23 mouse cellular contexts compared by ENCODE assay signal in genomic region chr7:99786774-99787173, GRCm38 (mm10). TPM values are rescaled to one million over a fixed set of nuclear protein-coding genes. Genes with fewer than 3 reads are reported as not detected.
"Had no signal": no experiment of that assay in that cellular context is flagged by ENCODE, and none has a peak within 500 bp of the region (broad histone marks: within the 10 kb centered on the region; RNA-seq: fewer than 3 reads in every experiment).

No protein-coding gene starts in this region.

- ATAC-seq: liver, postnatal 0 days; midbrain, embryonic 13.5 days had no signal

- H3K4me1 ChIP-seq: liver, embryonic 13.5 days; liver, embryonic 15.5 days; stomach, embryonic 15.5 days had no signal

- H3K4me3 ChIP-seq: liver, embryonic 13.5 days; liver, embryonic 15.5 days; lung, embryonic 15.5 days; megakaryocyte, embryonic 14.5 days; midbrain, embryonic 13.5 days; midbrain, embryonic 15.5 days; stomach, embryonic 15.5 days had no signal

- DNase-seq: liver, embryonic 13.5 days; liver, postnatal 0 days; lung, postnatal 14 days; lung, postnatal 36 days; right cerebral cortex, postnatal 14 days; thymus, adult 2 months; thymus, postnatal 25 days; thymus, postnatal 4 days had no signal

- H3K4me2 ChIP-seq: liver, embryonic 13.5 days; liver, embryonic 15.5 days; lung, embryonic 15.5 days; midbrain, embryonic 11.5 days; midbrain, embryonic 13.5 days; midbrain, embryonic 15.5 days; stomach, embryonic 15.5 days had no signal

- H3K27me3 ChIP-seq: liver, embryonic 13.5 days; liver, embryonic 15.5 days; lung, embryonic 15.5 days; midbrain, embryonic 13.5 days; midbrain, embryonic 15.5 days; stomach, embryonic 15.5 days had no signal

- H3K9me3 ChIP-seq: liver, embryonic 13.5 days; liver, embryonic 15.5 days; lung, embryonic 15.5 days; midbrain, embryonic 13.5 days; midbrain, embryonic 15.5 days; stomach, embryonic 15.5 days had no signal

- H3K9ac ChIP-seq: liver, embryonic 13.5 days; liver, embryonic 15.5 days; liver, postnatal 0 days; lung, embryonic 15.5 days; midbrain, embryonic 13.5 days; midbrain, embryonic 15.5 days; stomach, embryonic 15.5 days had no signal

- H3K27ac ChIP-seq: liver, embryonic 13.5 days; liver, embryonic 15.5 days; lung, embryonic 15.5 days; macrophage; midbrain, embryonic 13.5 days; midbrain, embryonic 15.5 days; stomach, embryonic 15.5 days; stomach, postnatal 0 days had no signal

- H3K36me3 ChIP-seq: liver, embryonic 13.5 days; liver, embryonic 15.5 days; lung, embryonic 15.5 days; midbrain, embryonic 13.5 days; midbrain, embryonic 15.5 days; stomach, embryonic 15.5 days had no signal

RNA-seq across cellular contexts. Expression of gene Olfr521, which starts 23.5 kb away (rescaled TPM):
- polyA plus RNA-seq: liver, embryonic 13.5 days; liver, embryonic 15.5 days; liver, postnatal 0 days; lung, embryonic 15.5 days; macrophage; midbrain, embryonic 11.5 days; midbrain, embryonic 13.5 days; midbrain, embryonic 15.5 days; midbrain, postnatal 0 days; neural tube, embryonic 11.5 days; neural tube, embryonic 14.5 days; spleen, adult 2 months; stomach, embryonic 15.5 days; stomach, postnatal 0 days; testis, adult 2 months; thymus, adult 2 months; urinary bladder, adult 2 months had no signal

RNA-seq across cellular contexts. Expression of gene Olfr520, which starts 56.7 kb away (rescaled TPM):
- polyA plus RNA-seq: liver, embryonic 13.5 days; liver, embryonic 15.5 days; liver, postnatal 0 days; lung, embryonic 15.5 days; macrophage; midbrain, embryonic 11.5 days; midbrain, embryonic 13.5 days; midbrain, embryonic 15.5 days; midbrain, postnatal 0 days; neural tube, embryonic 11.5 days; neural tube, embryonic 14.5 days; spleen, adult 2 months; stomach, embryonic 15.5 days; stomach, postnatal 0 days; thymus, adult 2 months had no signal
